Mouse (Mus musculus): ENCODE data around the gene Gla. TPM values are rescaled to one million over a fixed set of nuclear protein-coding genes. Genes with fewer than 3 reads are reported as not detected.
A peak's percentile ranks its signal among the peaks of the same experiment; 100 is the strongest.

Gla gene
- polyA plus RNA-seq, 1 experiment from 2014 or later = 5.0 TPM

GRCm38 (mm10) chrX:134585103-134586002 is 15.6 kb downstream of the Gla start, which contains the start of gene Rpl36a:
Gene Rpl36a, plus strand, starts transcription at chrX:134585654.
- Histone ChIP-seq H3K4me2 (peak within 1 kb of the TSS; percentile 65), H3K36me3 (peaks cover 7% of the 10 kb centered on the region; the same call in 1 of the 2 replicates), H3K27me3 (no peaks in the 10 kb centered on the region), H3K4me3 (peak within 1 kb of the TSS; percentile 47), H3K27ac (replicated peaks) (peak within 1 kb of the TSS; percentile 83), H3K9ac (peak within 1 kb of the TSS; percentile 51), H3K4me1 (replicated peaks) (peaks cover 13% of the 10 kb centered on the region), H3K9me3 (no peaks in the 10 kb centered on the region)
- WGBS = 20% methylated on average over 45 of the region's 45 CpGs
- ATAC-seq (ENCODE audit: low FRiP score, low read depth) = peak; percentile 98

- no peaks in the 10 kb centered on the region for H3K27me3 ChIP-seq
- H3K36me3 ChIP-seq = no peaks in the 10 kb centered on the region
- H3K4me3 ChIP-seq = no peak within 1 kb of the TSS
- WGBS = 80% methylated on average over 11 of the region's 11 CpGs
- no peak within 1 kb of the TSS for H3K4me2 ChIP-seq
- ATAC-seq (ENCODE audit: low FRiP score, low read depth) = no peak
- no peak within 1 kb of the TSS for H3K9ac ChIP-seq
- peaks cover 13% of the 10 kb centered on the region for H3K4me1 ChIP-seq (replicated peaks)
- no peaks in the 10 kb centered on the region for H3K9me3 ChIP-seq
- H3K27ac ChIP-seq (replicated peaks) = no peak within 1 kb of the TSS
Measured at GRCm38 (mm10) chrX:134582888-134583669, 17.8 kb downstream of the Gla start, which contains the start of gene Btk. Gene Btk, minus strand, starts transcription at chrX:134583570.

- H3K27ac ChIP-seq (replicated peaks) = no peak overlapping the region
Measured at GRCm38 (mm10) chrX:134582270-134582669, 18.7 kb downstream of the Gla start.

GRCm38 (mm10) chrX:134580528-134581305 is 20.2 kb downstream of the Gla start:
- Histone ChIP-seq H3K27me3 (no peaks in the 10 kb centered on the region), H3K4me1 (replicated peaks) (no peaks in the 10 kb centered on the region), H3K4me3 (no peak overlapping the region), H3K4me2 (no peak overlapping the region), H3K27ac (replicated peaks) (no peak overlapping the region), H3K36me3 (no peaks in the 10 kb centered on the region), H3K9ac (no peak overlapping the region), H3K9me3 (no peaks in the 10 kb centered on the region)
- ATAC-seq (ENCODE audit: low FRiP score, low read depth) = no peak
- WGBS = 89% methylated on average over 14 of the region's 14 CpGs

More at GRCm38 (mm10) chrX:134582270-134582669, 18.7 kb downstream of the Gla start:
- 86% methylated on average over 11 of the region's 11 CpGs for WGBS
- no peaks in the 10 kb centered on the region for H3K36me3 ChIP-seq
- no peak overlapping the region for H3K4me2 ChIP-seq
- ATAC-seq (ENCODE audit: low FRiP score, low read depth) = no peak
- no peak overlapping the region for H3K9ac ChIP-seq
- no peaks in the 10 kb centered on the region for H3K27me3 ChIP-seq
- H3K4me3 ChIP-seq = no peak overlapping the region
- peaks cover 10% of the 10 kb centered on the region for H3K4me1 ChIP-seq (replicated peaks)
- H3K9me3 ChIP-seq = no peaks in the 10 kb centered on the region

- Histone ChIP-seq H3K9me3 (no peaks in the 10 kb centered on the region), H3K27ac (replicated peaks) (no peak overlapping the region), H3K9ac (no peak overlapping the region), H3K4me3 (no peak overlapping the region), H3K36me3 (no peaks in the 10 kb centered on the region), H3K27me3 (no peaks in the 10 kb centered on the region), H3K4me1 (replicated peaks) (no peaks in the 10 kb centered on the region), H3K4me2 (no peak overlapping the region)
- WGBS = 80% methylated on average over 4 of the region's 4 CpGs
- no peak for ATAC-seq (ENCODE audit: low FRiP score, low read depth)
Measured at GRCm38 (mm10) chrX:134577896-134578295, 23.0 kb downstream of the Gla start.

- H3K9me3 ChIP-seq = no peaks in the 10 kb centered on the region
- no peak for ATAC-seq (ENCODE audit: low FRiP score, low read depth)
- H3K4me2 ChIP-seq = no peak overlapping the region
- WGBS = 85% methylated on average over 8 of the region's 8 CpGs
- H3K4me3 ChIP-seq = no peak overlapping the region
- H3K27ac ChIP-seq (replicated peaks) = no peak overlapping the region
- no peak overlapping the region for H3K9ac ChIP-seq
- H3K36me3 ChIP-seq = no peaks in the 10 kb centered on the region
- no peaks in the 10 kb centered on the region for H3K27me3 ChIP-seq
- no peaks in the 10 kb centered on the region for H3K4me1 ChIP-seq (replicated peaks)
Measured at GRCm38 (mm10) chrX:134566536-134567222, 34.2 kb downstream of the Gla start.

GRCm38 (mm10) chrX:134564326-134564725 is 36.6 kb downstream of the Gla start:
- no peak for ATAC-seq (ENCODE audit: low FRiP score, low read depth)
- Histone ChIP-seq H3K9ac (no peak overlapping the region), H3K4me2 (no peak overlapping the region), H3K27ac (replicated peaks) (no peak overlapping the region), H3K9me3 (no peaks in the 10 kb centered on the region), H3K36me3 (no peaks in the 10 kb centered on the region), H3K27me3 (no peaks in the 10 kb centered on the region), H3K4me3 (no peak overlapping the region), H3K4me1 (replicated peaks) (no peaks in the 10 kb centered on the region)
- WGBS = 88% methylated on average over 4 of the region's 4 CpGs

GRCm38 (mm10) chrX:134554425-134554824 is 46.5 kb downstream of the Gla start:
- Histone ChIP-seq H3K27me3 (no peaks in the 10 kb centered on the region), H3K9me3 (no peaks in the 10 kb centered on the region), H3K4me3 (no peak overlapping the region), H3K4me1 (replicated peaks) (no peaks in the 10 kb centered on the region), H3K36me3 (no peaks in the 10 kb centered on the region), H3K27ac (replicated peaks) (no peak overlapping the region), H3K4me2 (no peak overlapping the region), H3K9ac (no peak overlapping the region)
- ATAC-seq (ENCODE audit: low FRiP score, low read depth) = no peak
- WGBS = 77% methylated on average over 6 of the region's 6 CpGs

GRCm38 (mm10) chrX:134553326-134553725 is 47.6 kb downstream of the Gla start:
- H3K36me3 ChIP-seq = no peaks in the 10 kb centered on the region
- no peaks in the 10 kb centered on the region for H3K4me1 ChIP-seq (replicated peaks)
- no peak overlapping the region for H3K4me2 ChIP-seq
- no peaks in the 10 kb centered on the region for H3K27me3 ChIP-seq
- ATAC-seq (ENCODE audit: low FRiP score, low read depth) = no peak
- 93% methylated on average over 4 of the region's 4 CpGs for WGBS
- H3K9me3 ChIP-seq = no peaks in the 10 kb centered on the region
- no peak overlapping the region for H3K4me3 ChIP-seq
- no peak overlapping the region for H3K27ac ChIP-seq (replicated peaks)
- H3K9ac ChIP-seq = no peak overlapping the region

GRCm38 (mm10) chrX:134550903-134551302 is 50.0 kb downstream of the Gla start:
- Histone ChIP-seq H3K27ac (replicated peaks) (no peak overlapping the region), H3K4me2 (no peak overlapping the region), H3K4me1 (replicated peaks) (no peaks in the 10 kb centered on the region), H3K9me3 (no peaks in the 10 kb centered on the region), H3K4me3 (no peak overlapping the region), H3K27me3 (no peaks in the 10 kb centered on the region), H3K9ac (no peak overlapping the region), H3K36me3 (no peaks in the 10 kb centered on the region)
- 23% methylated on average over 5 of the region's 5 CpGs for WGBS
- ATAC-seq (ENCODE audit: low FRiP score, low read depth) = no peak

- Histone ChIP-seq H3K4me1 (replicated peaks) (no peaks in the 10 kb centered on the region), H3K9me3 (no peaks in the 10 kb centered on the region), H3K4me3 (no peak overlapping the region), H3K27me3 (no peaks in the 10 kb centered on the region), H3K27ac (replicated peaks) (no peak overlapping the region), H3K36me3 (no peaks in the 10 kb centered on the region), H3K4me2 (no peak overlapping the region), H3K9ac (no peak overlapping the region)
- 87% methylated on average over 4 of the region's 4 CpGs for WGBS
- no peak for ATAC-seq (ENCODE audit: low FRiP score, low read depth)
Measured at GRCm38 (mm10) chrX:134547330-134547729, 53.6 kb downstream of the Gla start.
